Mouse (Mus musculus) left cerebral cortex, adult 2 months (tissue): ENCODE results near the gene Insm1. TPM values are rescaled to one million over a fixed set of nuclear protein-coding genes. Genes with fewer than 3 reads are reported as not detected.

Source experiments
- DNase-seq, 2 experiments: peaks; one replicate each; pipeline ENCODE4 v3.0.0; 2021 to 2022; ENCODE audit warnings: low spot score in 2 of 2, mixed read lengths in 1 of 2; ENCODE audit errors: extremely low spot score in 1 of 2
- H3K27ac ChIP-seq: fragments of 200-600 bp; 2 replicates; pipeline ENCODE4 v1.8.1; 2022
- H3K4me3 ChIP-seq: fragments of 200-600 bp; 2 replicates; pipeline ENCODE4 v1.8.1; 2022
- CTCF ChIP-seq: fragments of 200-600 bp; IDR thresholded peaks from 2 replicates; pipeline ENCODE4 v1.8.1; 2022; ENCODE audit warnings: antibody characterized with exemption, mild to moderate bottlenecking, moderate library complexity
- intact Hi-C: fragments of 180-260 bp; cut with DNase I; formaldehyde crosslinking; loops from one replicate; pipeline ENCODE4 v1.15.1; 2025
- total RNA-seq, 2 experiments: library from RNA; stranded (reverse); gene quantifications; 2 replicates each; pipeline ENCODE4 v1.2.3; 2021

The Insm1 gene
- total RNA-seq, 2 experiments from 2014 or later = 4.8 to 6.1 TPM

- DNase-seq = no peak
- no peak overlapping the region for H3K4me3 ChIP-seq
- H3K27ac ChIP-seq = no peak overlapping the region
- intact Hi-C loops = loop anchor here (5.0 kb wide), 1 partner anchor 34 kb away; the partner anchor contains the start of gene Insm1
- TF ChIP-seq CTCF = peak; percentile 48
Observed at GRCm38 (mm10) chr2:146256321-146256875, 34.7 kb downstream of the Insm1 start.

- no peak for DNase-seq
- Histone ChIP-seq H3K4me3 (no peak overlapping the region), H3K27ac (no peak overlapping the region)
- no peak for TF ChIP-seq CTCF
- intact Hi-C loops = loop anchor here (5.0 kb wide), 1 partner anchor 35 kb away; the partner anchor contains the start of gene Insm1
Observed at GRCm38 (mm10) chr2:146257037-146257436, 35.3 kb downstream of the Insm1 start.

- no peak for DNase-seq
- intact Hi-C loops = loop anchor here (5.0 kb wide), 1 partner anchor 35 kb away; the partner anchor contains the start of gene Insm1
- TF ChIP-seq CTCF = no peak
- no peak overlapping the region for H3K4me3 ChIP-seq
- H3K27ac ChIP-seq = no peak overlapping the region
Observed at GRCm38 (mm10) chr2:146257609-146258008, 35.9 kb downstream of the Insm1 start.

GRCm38 (mm10) chr2:146258736-146259469 lies 37.2 kb downstream of the Insm1 start:
- DNase-seq = peak; percentile 31 to 32
- intact Hi-C loops = loop anchor here (5.0 kb wide), 1 partner anchor 37 kb away; the partner anchor contains the start of gene Insm1
- TF ChIP-seq CTCF = no peak
- Histone ChIP-seq H3K27ac (peak overlapping the region; percentile 45; the same call in 1 of the 2 replicates), H3K4me3 (no peak overlapping the region)

GRCm38 (mm10) chr2:146259787-146260560 lies 38.3 kb downstream of the Insm1 start:
- no peak for TF ChIP-seq CTCF
- intact Hi-C loops = loop anchor here (5.0 kb wide), 1 partner anchor 38 kb away; the partner anchor contains the start of gene Insm1
- Histone ChIP-seq H3K4me3 (no peak overlapping the region), H3K27ac (no peak overlapping the region; the same call in 1 of the 2 replicates)
- no peak for DNase-seq

- intact Hi-C loops = no loop called here
- TF ChIP-seq CTCF = no peak
- H3K4me3 ChIP-seq = no peak overlapping the region
- no peak overlapping the region for H3K27ac ChIP-seq
- DNase-seq = no peak
Observed at GRCm38 (mm10) chr2:146261146-146261545, 39.4 kb downstream of the Insm1 start.

GRCm38 (mm10) chr2:146262215-146262614 lies 40.5 kb downstream of the Insm1 start:
- H3K27ac ChIP-seq = no peak overlapping the region
- TF ChIP-seq CTCF = no peak
- intact Hi-C loops = no loop called here
- no peak overlapping the region for H3K4me3 ChIP-seq
- DNase-seq = no peak

GRCm38 (mm10) chr2:146262966-146263365 lies 41.2 kb downstream of the Insm1 start:
- no peak overlapping the region for H3K27ac ChIP-seq
- no peak for TF ChIP-seq CTCF

GRCm38 (mm10) chr2:146265045-146265444 lies 43.3 kb downstream of the Insm1 start:
- Histone ChIP-seq H3K4me3 (no peak overlapping the region), H3K27ac (no peak overlapping the region)
- no peak for DNase-seq
- TF ChIP-seq CTCF = no peak
- intact Hi-C loops = no loop called here

More at GRCm38 (mm10) chr2:146262966-146263365, 41.2 kb downstream of the Insm1 start:
- intact Hi-C loops = no loop called here
- DNase-seq = no peak
- H3K4me3 ChIP-seq = no peak overlapping the region

GRCm38 (mm10) chr2:146266539-146266938 lies 44.8 kb downstream of the Insm1 start:
- TF ChIP-seq CTCF = no peak
- intact Hi-C loops = no loop called here
- DNase-seq = no peak
- H3K27ac ChIP-seq = no peak overlapping the region
- H3K4me3 ChIP-seq = no peak overlapping the region
